Mouse (Mus musculus): ENCODE data around the gene Cep131.

The Cep131 gene

DNA sequence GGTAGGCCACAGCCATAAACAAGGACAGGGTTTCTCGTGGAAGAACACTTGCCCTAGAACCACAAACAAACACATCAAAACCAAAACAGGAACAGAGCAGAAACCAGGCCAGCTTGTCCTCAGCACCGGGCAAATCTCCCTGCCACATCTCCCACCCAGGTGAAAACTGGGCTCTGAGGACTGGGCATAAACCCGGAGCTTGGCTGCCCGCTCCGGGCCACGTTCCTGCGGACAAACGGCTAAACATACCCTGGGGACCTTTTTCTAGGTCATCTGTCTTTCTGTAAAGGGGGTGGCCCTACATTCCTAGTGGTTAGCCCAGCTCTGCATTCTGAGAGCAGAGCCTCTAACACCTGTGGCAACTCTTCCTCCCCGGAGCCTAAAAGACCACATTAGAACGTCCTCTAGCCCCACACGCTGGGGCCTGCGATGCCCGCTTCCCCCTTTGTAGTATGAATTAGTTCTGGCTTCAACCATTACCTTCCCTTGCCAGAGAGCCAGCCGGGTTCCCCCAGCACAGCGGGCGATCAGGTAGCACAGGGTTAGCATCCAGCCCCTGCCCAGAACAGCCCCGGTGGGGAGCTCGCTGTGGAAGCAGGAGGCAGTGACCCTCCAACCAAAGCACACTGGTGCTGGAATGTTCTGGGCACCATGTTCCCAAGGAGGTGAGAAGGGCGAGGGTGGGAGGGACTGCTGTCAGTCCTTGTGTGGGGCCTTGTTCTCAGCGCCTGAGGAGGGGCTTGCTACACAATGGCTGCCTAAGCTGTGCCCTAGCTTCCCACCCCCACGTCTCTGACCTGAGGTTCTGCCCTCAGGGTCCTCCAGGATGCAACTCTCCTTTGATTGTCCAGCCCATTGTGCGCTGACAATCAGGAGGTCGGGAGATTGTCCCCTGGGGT lies 66.8 kb downstream of the Cep131 start:
- no peak for DNase-seq

DNA sequence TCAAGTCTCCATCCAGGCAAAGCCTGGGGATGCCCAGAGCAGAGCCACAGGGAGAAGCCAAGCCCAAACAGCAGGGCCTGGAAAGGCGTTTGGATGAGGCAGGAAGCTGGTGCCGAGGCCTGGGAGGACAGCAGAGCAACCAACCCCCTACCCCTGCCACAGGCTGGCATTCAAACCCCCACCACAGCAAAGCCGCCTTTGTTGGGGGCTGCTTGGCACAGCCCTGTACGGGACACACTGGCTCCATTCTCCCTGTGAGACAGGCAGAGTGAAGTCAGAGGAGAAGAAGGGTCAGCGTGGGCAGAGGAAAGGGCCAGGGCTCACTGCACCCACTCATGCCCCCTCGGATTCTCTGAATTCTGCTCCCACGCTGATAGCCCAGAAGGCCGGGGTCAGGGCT lies 69.6 kb downstream of the Cep131 start:
- DNase-seq: peak; percentile 57

DNA sequence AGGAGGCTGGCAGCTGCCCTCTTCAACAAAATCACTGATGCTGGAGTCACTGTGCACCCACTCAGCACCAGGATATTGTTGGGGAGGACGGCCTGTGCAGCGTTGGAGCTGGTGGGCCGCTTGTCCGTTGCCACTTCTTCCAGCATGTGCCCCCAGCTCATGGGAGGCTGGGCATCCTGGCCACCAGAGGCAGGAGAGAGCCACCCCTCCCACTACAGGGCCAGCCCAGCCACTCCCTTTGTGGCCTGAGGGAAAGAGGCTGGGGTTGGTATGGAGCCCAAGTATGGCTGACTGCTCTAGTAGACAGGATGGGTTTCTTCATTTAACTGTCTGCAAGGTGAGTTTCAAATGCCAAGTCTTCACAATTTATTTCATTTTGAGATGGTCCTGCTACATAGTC lies 71.9 kb downstream of the Cep131 start:
- no peak for DNase-seq

Measured in cerebellum, adult 11-12 months (tissue).